Mouse (Mus musculus) cerebellum, adult (tissue): ENCODE measurements around the gene Ankrd27.
A peak's percentile ranks its signal among the peaks of the same experiment; 100 is the strongest.
"Not testable (repeated sequence)": the region's sequence is repeated elsewhere in the genome, so short reads cannot be mapped to it uniquely, and the experiment has no call there.

Source experiments
- ATAC-seq: cut with Nextera tagmentation; 2 replicates; pipeline ENCODE4 v1.9.2; 2017; ENCODE audit warnings: mild to moderate bottlenecking, moderate library complexity, mixed read lengths; ENCODE audit not compliant: insufficient number of reproducible peaks, low FRiP score, low TSS enrichment

Gene Ankrd27

GRCm38 (mm10) chr7:35586055-35586905 is at the start of gene Ankrd27:
Ankrd27 (plus strand) TSS chr7:35586244.
- ATAC-seq = peak; percentile 98

- ATAC-seq = no peak
Observed at GRCm38 (mm10) chr7:35537562-35537961, 48.5 kb upstream of the Ankrd27 start, which contains the start of gene Tdrd12. Tdrd12 (minus strand) TSS chr7:35537745.

- peak; percentile 64; the same call in 1 of the 2 replicates for ATAC-seq
Observed at GRCm38 (mm10) chr7:35545881-35546280, 40.2 kb upstream of the Ankrd27 start.

- no peak for ATAC-seq
Observed at GRCm38 (mm10) chr7:35553751-35554604, 32.1 kb upstream of the Ankrd27 start.

GRCm38 (mm10) chr7:35554605-35555175 is 31.4 kb upstream of the Ankrd27 start:
- peak; percentile 47; the same call in 1 of the 2 replicates for ATAC-seq

- peak; percentile 85 for ATAC-seq
Observed at GRCm38 (mm10) chr7:35555224-35556204, 30.5 kb upstream of the Ankrd27 start.

- no peak for ATAC-seq
Observed at GRCm38 (mm10) chr7:35556205-35556603, 29.8 kb upstream of the Ankrd27 start, which contains the start of gene Nudt19. Nudt19 (minus strand) TSS chr7:35556304.

- no peak for ATAC-seq
Observed at GRCm38 (mm10) chr7:35556905-35557304, 29.1 kb upstream of the Ankrd27 start.

- no peak for ATAC-seq
Observed at GRCm38 (mm10) chr7:35557577-35557976, 28.5 kb upstream of the Ankrd27 start.

- no peak for ATAC-seq
Observed at GRCm38 (mm10) chr7:35558681-35559080, 27.4 kb upstream of the Ankrd27 start.

GRCm38 (mm10) chr7:35559838-35560237 is 26.2 kb upstream of the Ankrd27 start:
- no peak for ATAC-seq

- no peak for ATAC-seq
Observed at GRCm38 (mm10) chr7:35563071-35563470, 23.0 kb upstream of the Ankrd27 start.

- no peak for ATAC-seq
Observed at GRCm38 (mm10) chr7:35564067-35564865, 21.8 kb upstream of the Ankrd27 start.

GRCm38 (mm10) chr7:35564872-35565271 is 21.2 kb upstream of the Ankrd27 start:
- ATAC-seq = not testable (repeated sequence)

- ATAC-seq = not testable (repeated sequence)
Observed at GRCm38 (mm10) chr7:35565965-35566364, 20.1 kb upstream of the Ankrd27 start.

- ATAC-seq = not testable (repeated sequence)
Observed at GRCm38 (mm10) chr7:35569724-35570123, 16.3 kb upstream of the Ankrd27 start.

- not testable (repeated sequence) for ATAC-seq
Observed at GRCm38 (mm10) chr7:35570883-35571282, 15.2 kb upstream of the Ankrd27 start.

- no peak for ATAC-seq
Observed at GRCm38 (mm10) chr7:35579849-35580248, 6.2 kb upstream of the Ankrd27 start.

GRCm38 (mm10) chr7:35582719-35583118 is 3.3 kb upstream of the Ankrd27 start:
- ATAC-seq = no peak
